Mouse (Mus musculus) lung, adult 2 months (tissue): Measurements from ENCODE around the gene Wdr83os.

ENCODE experiments used
- CTCF ChIP-seq: fragments of 200-500 bp; IDR thresholded peaks from 2 replicates; pipeline ENCODE4 v1.5.1; 2011; ENCODE audit warnings: mild to moderate bottlenecking, low read length, control low read depth; ENCODE audit not compliant: insufficient read depth
- POLR2A ChIP-seq: fragments of 200-500 bp; IDR thresholded peaks from 2 replicates; pipeline ENCODE4 v1.6.1; 2011; ENCODE audit warnings: low read depth, mild to moderate bottlenecking, control low read depth, low read length, borderline replicate concordance; ENCODE audit errors: extremely low read depth

- no peak for TF ChIP-seq CTCF
- no peak for TF ChIP-seq POLR2A
Observed at GRCm38 (mm10) chr8:85074617-85075016, 5.9 kb upstream of the Wdr83os start.
